Comparison of ENCODE assay signal across 26 mouse cellular contexts in genomic region chr3:33003901-33004300, GRCm38 (mm10).
DNase-seq lines count a peak whose midpoint lies in the region; ATAC-seq and TF ChIP-seq lines count a peak whose summit lies in the region.
"Had no signal": no experiment of that assay in that cellular context is flagged by ENCODE, and none has a peak within 500 bp of the region (broad histone marks: within the 10 kb centered on the region; RNA-seq: fewer than 3 reads in every experiment).

No protein-coding gene starts in this region.

- no peaks in the 10 kb centered on the region for H3K27me3 ChIP-seq in forebrain, embryonic 14.5 days (replicated peaks; ENCODE audit: control insufficient read depth, insufficient read depth, low read length)
- H3K27me3 ChIP-seq in forebrain, embryonic 11.5 days (ENCODE audit: control insufficient read depth, insufficient read depth, low read length): no peaks in the 10 kb centered on the region
- H3K27me3 ChIP-seq in limb, embryonic 14.5 days (ENCODE audit: control insufficient read depth, insufficient read depth, low read length): no peaks in the 10 kb centered on the region
- no peaks in the 10 kb centered on the region for H3K27me3 ChIP-seq in heart, adult 2 months (ENCODE audit: control insufficient read depth, insufficient read depth, low read length)
- H3K27me3 ChIP-seq: embryonic facial prominence, embryonic 12.5 days; embryonic facial prominence, embryonic 15.5 days; forebrain, embryonic 15.5 days had no signal

- DNase-seq in forebrain, embryonic 14.5 days (ENCODE audit: low spot score): peak; percentile 19
- no peak for DNase-seq in forebrain, embryonic 11.5 days (ENCODE audit: low spot score)
- no peak for DNase-seq in frontal cortex, postnatal 25 days (ENCODE audit: low spot score in 2 of 2)
- peak; percentile 59 for DNase-seq in brain, adult 2 months (ENCODE audit: low read depth, low spot score)
- DNase-seq in limb, embryonic 14.5 days (ENCODE audit: low spot score): no peak
- DNase-seq in heart, adult 2 months: no peak
- no peak for DNase-seq in left cerebral cortex, postnatal 36 days (ENCODE audit: low spot score in 2 of 2)
- DNase-seq: adrenal gland, adult 8-10 months; adrenal gland, postnatal 25 days; cerebellum, adult 11 months; cerebellum, adult 2 months; cerebellum, adult 9-11 months; cerebellum, postnatal 25 days; gastrocnemius, postnatal 10 days; gastrocnemius, postnatal 36 days; heart, postnatal 36 days had no signal

- no peak overlapping the region for H3K27ac ChIP-seq in forebrain, embryonic 14.5 days (ENCODE audit: low read depth, low read length)
- no peak overlapping the region for H3K27ac ChIP-seq in forebrain, embryonic 11.5 days (ENCODE audit: low read depth, low read length)
- no peak overlapping the region for H3K27ac ChIP-seq in limb, embryonic 14.5 days (replicated peaks; ENCODE audit: low read depth, low read length)
- H3K27ac ChIP-seq in heart, adult 2 months: no peak overlapping the region
- H3K27ac ChIP-seq: embryonic facial prominence, embryonic 12.5 days; embryonic facial prominence, embryonic 15.5 days; forebrain, embryonic 15.5 days; hindbrain, embryonic 14.5 days; hindbrain, postnatal 0 days had no signal

- TF ChIP-seq POLR2A in limb, embryonic 14.5 days (IDR thresholded peaks at IDR 0.05; ENCODE audit: borderline replicate concordance, extremely low read depth, insufficient read depth, insufficient read length): no peak
- TF ChIP-seq POLR2A in heart, adult 2 months (IDR thresholded peaks at IDR 0.05; ENCODE audit: insufficient read depth, low read depth, low read length): no peak

- H3K9ac ChIP-seq in forebrain, embryonic 14.5 days (ENCODE audit: low read length): no peak overlapping the region
- H3K9ac ChIP-seq in forebrain, embryonic 11.5 days (ENCODE audit: low read length): no peak overlapping the region
- no peak overlapping the region for H3K9ac ChIP-seq in limb, embryonic 14.5 days (ENCODE audit: low read depth, low read length, severe bottlenecking)
- no peak overlapping the region for H3K9ac ChIP-seq in heart, adult 2 months (ENCODE audit: low read depth, low read length)
- H3K9ac ChIP-seq: embryonic facial prominence, embryonic 12.5 days; embryonic facial prominence, embryonic 15.5 days; forebrain, embryonic 15.5 days; hindbrain, embryonic 14.5 days had no signal

- WGBS in forebrain, embryonic 14.5 days: 65% methylated on average over 4 of the region's 4 CpGs
- 89% methylated on average over 4 of the region's 4 CpGs for WGBS in forebrain, embryonic 11.5 days
- 20% methylated on average over 4 of the region's 4 CpGs for WGBS in limb, embryonic 14.5 days
- 72% methylated on average over 4 of the region's 4 CpGs for WGBS in heart, adult 2 months

- TF ChIP-seq CTCF in heart, adult 2 months (IDR thresholded peaks at IDR 0.05): no peak

- H3K4me2 ChIP-seq in forebrain, embryonic 14.5 days (ENCODE audit: low read length): no peak overlapping the region
- H3K4me2 ChIP-seq in forebrain, embryonic 11.5 days (ENCODE audit: low read depth, low read length, severe bottlenecking): no peak overlapping the region
- H3K4me2 ChIP-seq in limb, embryonic 14.5 days (replicated peaks; ENCODE audit: low read depth, low read length, severe bottlenecking): peak overlapping the region; percentile 29; the same call in 1 of the 2 replicates
- H3K4me2 ChIP-seq: embryonic facial prominence, embryonic 12.5 days; embryonic facial prominence, embryonic 15.5 days; forebrain, embryonic 15.5 days; heart, embryonic 11.5 days; hindbrain, embryonic 14.5 days had no signal

- ATAC-seq in forebrain, embryonic 14.5 days: no peak
- ATAC-seq in forebrain, embryonic 11.5 days (replicated peaks; ENCODE audit: low FRiP score): no peak
- peak; percentile 65 for ATAC-seq in frontal cortex, adult (ENCODE audit: low TSS enrichment)
- no peak; the same call in 1 of the 2 replicates for ATAC-seq in limb, embryonic 14.5 days (ENCODE audit: low FRiP score, low read depth)
- ATAC-seq: activated CD4-positive, CD25-positive, alpha-beta regulatory T cell, adult 4 months; forebrain, embryonic 15.5 days; hindbrain, postnatal 0 days; inflammation-experienced regulatory T-cells, adult 6 months; intestine, embryonic 16.5 days had no signal

- no peak overlapping the region for H3K4me3 ChIP-seq in forebrain, embryonic 14.5 days (ENCODE audit: low read depth, low read length)
- no peak overlapping the region for H3K4me3 ChIP-seq in forebrain, embryonic 11.5 days (ENCODE audit: low read depth, low read length)
- H3K4me3 ChIP-seq in limb, embryonic 14.5 days (replicated peaks; ENCODE audit: low read length): no peak overlapping the region
- H3K4me3 ChIP-seq in heart, adult 2 months: no peak overlapping the region
- H3K4me3 ChIP-seq: embryonic facial prominence, embryonic 12.5 days; embryonic facial prominence, embryonic 15.5 days; forebrain, embryonic 15.5 days had no signal

- TF ChIP-seq EP300 in heart, adult 2 months (IDR thresholded peaks at IDR 0.05; ENCODE audit: insufficient read depth, low read depth, low read length): no peak

- intact Hi-C loops in heart, adult 2 months (cut with DNase I): no loop called here
- intact Hi-C loops in left cerebral cortex, postnatal 36 days (cut with DNase I): no loop called here

- no peaks in the 10 kb centered on the region for H3K36me3 ChIP-seq in forebrain, embryonic 14.5 days (ENCODE audit: control insufficient read depth, insufficient read depth, low read length)
- H3K36me3 ChIP-seq in forebrain, embryonic 11.5 days (ENCODE audit: control insufficient read depth, insufficient read depth, low read length): no peaks in the 10 kb centered on the region
- no peaks in the 10 kb centered on the region for H3K36me3 ChIP-seq in limb, embryonic 14.5 days (ENCODE audit: control insufficient read depth, insufficient read depth, low read length)
- no peaks in the 10 kb centered on the region for H3K36me3 ChIP-seq in heart, adult 2 months (ENCODE audit: control insufficient read depth, insufficient read depth, low read length)
- H3K36me3 ChIP-seq: embryonic facial prominence, embryonic 12.5 days; embryonic facial prominence, embryonic 15.5 days; forebrain, embryonic 15.5 days had no signal

- H3K4me1 ChIP-seq in forebrain, embryonic 14.5 days (ENCODE audit: control insufficient read depth, insufficient read depth, low read length): peaks cover 3% of the 10 kb centered on the region; the same call in 1 of the 2 replicates
- H3K4me1 ChIP-seq in forebrain, embryonic 11.5 days (replicated peaks; ENCODE audit: control insufficient read depth, insufficient read depth, low read length): no peaks in the 10 kb centered on the region
- H3K4me1 ChIP-seq in limb, embryonic 14.5 days (ENCODE audit: control insufficient read depth, insufficient read depth, low read length): no peaks in the 10 kb centered on the region
- H3K4me1 ChIP-seq in heart, adult 2 months (ENCODE audit: control insufficient read depth, insufficient read depth, low read length): no peaks in the 10 kb centered on the region
- H3K4me1 ChIP-seq: embryonic facial prominence, embryonic 12.5 days; embryonic facial prominence, embryonic 15.5 days had no signal

- no peaks in the 10 kb centered on the region for H3K9me3 ChIP-seq in forebrain, embryonic 14.5 days (replicated peaks; ENCODE audit: control insufficient read depth, low read length)
- no peaks in the 10 kb centered on the region for H3K9me3 ChIP-seq in forebrain, embryonic 11.5 days (ENCODE audit: control insufficient read depth, low read length)
- no peaks in the 10 kb centered on the region for H3K9me3 ChIP-seq in limb, embryonic 14.5 days (ENCODE audit: control insufficient read depth, low read length)
- H3K9me3 ChIP-seq: embryonic facial prominence, embryonic 12.5 days; embryonic facial prominence, embryonic 15.5 days; forebrain, embryonic 15.5 days had no signal

- no peaks in the 10 kb centered on the region for H3K79me2 ChIP-seq in heart, adult 2 months (replicated peaks; ENCODE audit: control insufficient read depth, insufficient read depth, low read length)

Comparison
In these comparisons a context has a peak if more than half of its experiments do, and no peak if none do; other contexts are left out.
1. DNase-seq: peak in forebrain, embryonic 14.5 days (single experiment) and brain, adult 2 months (single experiment); none in forebrain, embryonic 11.5 days (single experiment), frontal cortex, postnatal 25 days (0 of 2), limb, embryonic 14.5 days (single experiment), heart, adult 2 months (0 of 2) and left cerebral cortex, postnatal 36 days (0 of 2).